Mouse (Mus musculus): ENCODE data around the gene Add3.

DNA sequence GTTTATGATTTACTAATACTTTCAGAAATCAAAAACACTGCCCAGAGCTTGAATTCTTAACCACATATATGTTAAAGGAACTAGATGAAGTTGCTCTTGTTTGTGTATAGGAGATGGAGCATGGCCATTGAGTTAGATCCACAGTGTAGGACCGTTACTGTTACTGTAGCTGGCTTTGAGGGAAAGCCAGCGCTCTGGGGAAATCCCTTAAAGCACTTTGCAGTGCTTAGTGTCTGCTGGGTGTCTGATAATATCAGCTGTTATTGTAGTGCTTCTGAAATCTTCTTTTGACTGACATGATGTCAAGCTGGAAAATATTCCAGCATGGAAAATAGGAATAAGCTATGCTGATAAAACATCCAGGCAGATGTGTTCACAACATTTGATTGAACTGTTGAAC, 33.8 kb downstream of the Add3 start:
- no peak for TF ChIP-seq POU5F1 (IDR thresholded peaks at IDR 0.05; ENCODE audit: borderline replicate concordance, low read length)
- TF ChIP-seq CTCF (conservative IDR thresholded peaks at IDR 0.05; ENCODE audit: low read length): no peak

All from E14TG2a.4 (cell line).